Mouse (Mus musculus): ENCODE measurements around the gene Esrra.
"Not testable (repeated sequence)": the region's sequence is repeated elsewhere in the genome, so short reads cannot be mapped to it uniquely, and the experiment has no call there.

Gene Esrra

DNA sequence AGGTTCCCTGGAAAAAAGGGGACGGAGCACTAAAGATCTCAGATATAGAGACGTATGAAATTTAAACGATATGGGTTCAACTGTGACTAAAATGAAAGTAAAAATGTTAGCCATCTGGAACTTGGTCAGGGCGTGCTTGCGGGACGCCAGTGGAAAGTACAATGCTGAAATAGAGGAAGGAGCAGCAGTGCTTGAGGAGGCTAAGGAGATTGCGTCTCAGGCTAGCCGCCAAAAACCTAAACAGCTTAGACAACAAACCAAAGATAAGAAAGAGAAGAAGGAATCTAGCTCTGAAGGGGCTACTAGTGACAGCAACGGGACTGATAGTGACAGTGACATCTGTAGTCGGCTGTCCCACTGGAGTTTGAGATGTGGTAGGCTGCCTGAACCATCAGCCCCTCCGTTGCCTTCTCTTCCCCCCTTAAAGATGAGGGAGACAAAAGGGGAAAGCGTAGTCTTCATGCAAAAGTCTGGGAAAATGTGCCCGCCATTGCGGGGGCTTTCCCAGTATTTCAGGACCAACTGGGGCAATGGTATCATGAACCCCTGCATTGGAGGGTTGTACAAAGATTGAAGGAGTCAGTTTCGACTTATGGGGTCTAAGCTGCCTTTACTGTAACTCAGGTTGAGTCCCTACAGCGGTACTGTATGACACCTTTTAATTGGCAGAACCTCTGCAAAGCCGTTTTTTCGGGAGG lies 25.9 kb downstream of the Esrra start:
- DNase-seq, result not testable (repeated sequence)

DNA sequence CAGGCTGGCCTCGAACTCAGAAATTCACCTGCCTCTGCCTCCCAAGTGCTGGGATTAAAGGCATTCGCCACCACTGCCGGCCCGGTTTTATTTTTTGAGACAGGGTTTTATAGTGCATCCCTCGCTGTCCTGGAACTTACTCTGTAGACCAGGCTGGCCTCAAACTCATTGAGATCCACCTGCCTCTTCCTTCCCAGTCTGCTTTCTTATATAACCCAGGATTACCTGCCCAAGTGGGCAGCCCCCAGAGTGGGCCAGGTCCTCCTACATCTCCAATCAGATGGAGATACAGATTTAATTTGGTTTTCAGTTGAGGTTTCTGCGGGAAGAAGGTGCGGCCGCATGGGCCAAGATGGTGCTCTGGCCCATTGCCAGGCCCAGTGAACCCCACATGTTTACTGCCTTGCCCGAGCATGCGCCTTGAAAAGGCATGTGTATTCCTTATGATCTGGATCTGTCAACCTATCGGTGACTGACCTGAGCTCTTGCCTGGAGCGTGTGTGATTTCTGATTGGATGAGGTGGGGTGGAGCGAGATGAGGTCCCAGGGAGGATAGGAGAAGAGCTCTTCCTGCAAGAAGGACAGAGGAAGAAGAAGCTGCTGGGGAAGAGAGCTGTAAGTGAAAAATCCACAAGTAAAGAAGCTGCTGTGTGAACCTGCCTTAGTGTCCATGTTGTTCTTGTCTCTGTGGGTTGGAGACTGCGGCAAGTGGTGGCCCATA lies 27.7 kb downstream of the Esrra start:
- DNase-seq, result no peak

DNA sequence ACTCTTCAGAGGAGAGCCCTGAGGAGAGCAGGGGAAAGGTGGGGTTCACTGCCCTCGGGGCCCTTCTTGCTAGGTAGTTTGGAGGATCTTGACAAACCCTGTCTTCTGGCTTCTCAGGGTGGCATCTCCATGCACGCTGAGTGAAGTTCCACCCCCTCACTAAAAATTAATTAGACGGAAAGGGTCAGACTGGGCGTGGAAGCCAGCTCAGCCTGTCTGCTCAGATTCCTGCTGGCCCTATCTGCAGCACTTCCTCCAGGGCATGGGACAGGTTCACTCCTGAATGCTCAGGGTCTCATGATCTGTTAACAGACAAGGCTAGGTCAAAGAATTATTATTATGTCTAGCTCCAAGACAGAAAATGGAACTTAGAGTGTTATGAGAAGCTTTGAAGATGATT lies 29.1 kb downstream of the Esrra start:
- no peak for DNase-seq

DNA sequence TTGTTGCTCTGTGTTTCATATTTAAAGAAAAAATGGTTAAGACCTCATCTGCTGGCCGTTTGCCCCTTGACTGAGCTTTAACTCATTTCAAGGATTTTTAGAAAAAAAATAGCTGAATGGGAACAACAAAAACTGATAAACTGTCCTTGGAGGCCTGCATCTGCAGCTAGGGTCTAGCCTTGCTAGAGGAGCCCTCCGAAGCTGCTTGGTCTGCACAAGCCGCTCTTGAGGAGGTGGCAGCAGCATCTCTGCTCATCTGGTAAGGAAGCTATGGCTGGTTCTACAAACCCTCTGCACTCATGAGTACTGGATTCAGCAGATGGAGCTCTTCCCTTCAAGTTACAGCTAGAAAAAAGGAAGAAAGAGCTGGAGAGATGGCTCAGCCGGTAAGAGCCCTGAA lies 43.6 kb downstream of the Esrra start:
- no peak for DNase-seq

DNA sequence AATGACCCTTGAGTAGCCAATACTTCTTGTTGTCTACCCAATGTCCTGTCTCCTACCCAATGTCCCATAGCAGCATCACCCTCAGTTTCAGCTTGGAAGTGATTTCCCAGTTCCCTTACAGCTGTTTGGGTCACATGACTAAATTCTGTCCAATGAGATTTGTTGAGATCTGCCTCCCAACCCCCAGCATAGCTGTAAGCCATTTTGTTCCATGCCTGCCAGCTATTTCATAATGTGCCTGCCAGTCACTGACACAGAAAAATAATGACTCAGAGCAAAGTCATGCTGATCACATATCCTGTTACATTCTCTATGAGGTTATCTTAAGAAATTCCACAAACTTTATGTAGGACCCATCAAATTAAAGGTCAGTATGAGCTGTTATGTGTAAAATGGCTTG lies 44.8 kb downstream of the Esrra start:
- DNase-seq, result no peak

DNA sequence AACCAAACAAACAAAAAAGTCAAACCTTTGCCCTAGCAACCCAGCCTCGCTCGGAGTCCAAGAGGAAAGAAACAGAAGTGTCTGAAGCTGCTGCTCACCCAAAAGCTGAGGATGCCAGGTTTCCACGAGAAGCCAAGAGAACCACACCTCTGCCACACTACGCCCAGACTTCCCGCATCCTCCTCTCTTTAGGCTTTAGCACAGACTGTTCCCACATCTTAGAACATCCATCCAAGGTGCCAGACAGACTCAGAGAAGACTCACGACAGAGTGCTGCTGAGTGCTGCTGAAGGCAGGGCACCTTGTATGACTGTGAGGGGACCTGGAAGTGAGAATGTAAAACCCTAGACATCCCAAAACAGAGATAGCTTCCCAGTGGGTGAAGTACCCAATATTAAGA lies 45.8 kb downstream of the Esrra start:
- no peak for DNase-seq

DNA sequence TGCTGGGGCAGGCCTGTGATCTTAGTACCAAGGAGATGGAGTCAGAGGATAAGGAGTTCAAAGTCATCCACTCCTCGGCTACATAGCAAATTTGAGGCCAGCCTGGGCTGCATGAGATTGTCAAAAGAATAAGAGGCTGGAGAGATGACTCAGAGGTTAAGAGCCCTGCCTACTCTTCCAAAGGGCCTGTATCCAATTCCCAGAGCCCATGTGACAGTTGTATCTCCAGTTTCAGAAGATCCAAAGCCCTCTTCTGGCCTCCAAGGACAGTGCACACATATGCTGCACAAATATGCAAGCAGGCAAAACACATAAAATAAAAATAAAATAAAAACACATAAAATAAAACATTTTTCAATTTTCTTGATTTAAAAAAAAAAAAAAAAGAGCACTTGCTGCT lies 47.4 kb downstream of the Esrra start:
- no peak for DNase-seq

DNA sequence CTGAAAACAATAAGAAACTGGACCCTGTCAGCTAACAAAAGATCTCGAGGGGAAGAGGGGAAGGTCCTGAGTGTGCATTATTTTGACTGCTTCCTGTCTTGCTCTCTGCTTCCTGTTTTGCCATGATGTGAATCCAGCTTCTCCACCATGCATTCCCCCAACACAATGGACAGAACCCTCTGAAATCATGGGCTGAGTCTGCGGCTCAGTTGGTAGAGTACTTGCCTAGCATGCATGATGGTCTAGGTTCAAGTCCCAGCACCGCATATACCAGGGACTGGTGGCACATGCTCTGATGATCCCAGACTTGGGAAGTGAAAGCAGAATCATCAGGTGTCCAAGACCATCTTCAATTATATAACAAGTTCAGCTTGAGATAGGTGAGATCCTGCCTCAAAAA lies 48.9 kb downstream of the Esrra start:
- no peak for DNase-seq

DNA sequence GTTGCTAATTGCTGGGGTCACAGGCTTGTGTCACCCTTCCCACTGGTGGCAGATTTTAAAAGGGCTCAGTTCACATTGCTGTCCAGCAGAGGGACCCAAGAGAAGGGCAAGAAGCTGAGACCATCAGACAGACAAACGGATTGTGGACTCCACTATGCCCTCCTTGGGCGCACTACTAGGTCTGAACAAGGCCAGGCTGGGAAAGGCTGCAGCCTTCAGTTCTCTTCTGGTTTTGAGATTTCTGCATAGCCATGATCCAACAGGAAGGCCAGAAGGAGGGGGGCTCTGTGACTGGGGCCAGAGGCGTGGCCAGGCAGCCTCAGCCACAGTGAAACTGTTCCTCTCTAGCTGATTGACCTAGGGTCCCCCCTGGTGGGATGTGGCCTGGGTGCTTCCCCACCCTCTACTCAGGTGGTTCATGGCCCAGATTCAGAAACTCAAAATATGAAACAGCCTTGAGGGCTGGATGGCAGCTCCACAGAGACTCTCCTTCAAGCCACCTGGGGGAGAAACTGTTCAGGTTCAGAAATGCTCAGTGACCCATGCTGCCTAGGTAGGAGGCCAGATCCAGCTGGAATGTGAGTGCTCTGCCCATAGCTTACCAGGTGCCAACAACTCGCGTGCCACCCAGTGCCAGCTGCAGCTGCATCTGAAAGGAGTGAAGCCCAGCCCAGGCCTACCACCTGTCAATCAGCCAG lies 49.9 kb downstream of the Esrra start:
- no peak for DNase-seq

DNA sequence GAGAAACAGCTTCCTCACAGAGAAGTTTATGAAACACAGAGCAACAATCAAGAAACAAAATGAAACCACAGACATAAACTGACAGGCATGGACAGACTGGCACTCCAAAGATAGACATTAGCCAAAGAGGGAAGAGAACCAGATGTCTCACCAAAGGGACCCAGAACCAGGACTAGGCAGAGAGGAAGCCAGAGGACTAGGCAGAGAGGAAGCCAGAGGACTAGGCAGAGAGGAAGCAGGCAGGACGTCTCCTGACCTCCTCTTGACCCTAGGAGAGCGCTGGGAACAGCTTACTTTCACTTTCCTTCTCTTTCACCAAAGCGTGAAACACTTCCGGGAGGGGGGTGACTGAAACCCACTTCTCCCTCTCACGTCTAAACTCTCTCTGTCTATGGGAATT lies 52.3 kb downstream of the Esrra start:
- DNase-seq, result no peak

DNA sequence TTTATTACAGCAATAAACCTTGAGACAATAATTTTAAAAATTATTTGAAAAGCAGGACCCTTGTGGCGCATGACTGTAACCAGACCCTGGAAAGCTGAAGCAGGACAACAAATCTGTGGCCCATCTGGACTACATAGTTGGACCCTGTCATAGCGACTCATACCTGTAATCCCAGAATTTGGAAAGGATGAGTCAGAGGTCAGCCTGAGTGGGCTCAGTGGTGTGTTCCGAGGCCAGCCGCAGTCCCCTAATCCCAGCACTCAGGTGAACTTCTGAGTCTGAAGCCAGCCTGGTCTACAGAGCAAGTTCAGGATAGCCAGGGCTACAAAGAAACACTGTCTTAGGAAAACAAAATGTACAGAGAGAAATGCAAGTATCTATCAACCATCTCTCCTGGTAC lies 60.2 kb downstream of the Esrra start:
- DNase-seq, result no peak
